Mouse (Mus musculus) hindbrain, embryonic 14.5 days (tissue): ENCODE results near the gene Tesk2. TPM values are rescaled to one million over a fixed set of nuclear protein-coding genes. Genes with fewer than 3 reads are reported as not detected.
"Not testable (repeated sequence)": the region's sequence is repeated elsewhere in the genome, so short reads cannot be mapped to it uniquely, and the experiment has no call there.

Source experiments
- ATAC-seq: fragments of 200-750 bp; cut with Nextera tagmentation; 2 replicates; pipeline ENCODE4 v1.8.0; 2017; ENCODE audit warnings: moderate number of reproducible peaks, mild to moderate bottlenecking, moderate TSS enrichment, moderate library complexity; ENCODE audit not compliant: low FRiP score
- DNase-seq: peaks from one replicate; pipeline ENCODE4 v3.0.0-alpha.2; 2015; ENCODE audit warnings: low spot score
- H3K27ac ChIP-seq: fragments of 300-500 bp; sonication (generic); 2 replicates; pipeline ENCODE4 v1.5.1; 2014; ENCODE audit warnings: mild to moderate bottlenecking, moderate library complexity
- H3K27me3 ChIP-seq: fragments of 300-500 bp; sonication (generic); 2 replicates; pipeline ENCODE4 v1.6.1; 2014; ENCODE audit warnings: mild to moderate bottlenecking, low read length, mixed read lengths; ENCODE audit not compliant: control insufficient read depth, insufficient read depth
- H3K36me3 ChIP-seq: fragments of 300-500 bp; sonication (generic); replicated peaks from 2 replicates; pipeline ENCODE4 v1.6.1; 2014; ENCODE audit not compliant: control insufficient read depth, insufficient read depth
- H3K4me1 ChIP-seq: fragments of 300-500 bp; sonication (generic); replicated peaks from 2 replicates; pipeline ENCODE4 v1.6.1; 2014; ENCODE audit warnings: antibody characterized with exemption, low read length, mixed read lengths; ENCODE audit not compliant: control insufficient read depth, insufficient read depth
- H3K4me2 ChIP-seq: fragments of 300-500 bp; sonication (generic); replicated peaks from 2 replicates; pipeline ENCODE4 v1.6.1; 2014; ENCODE audit warnings: mild to moderate bottlenecking, moderate library complexity
- H3K4me3 ChIP-seq: fragments of 300-500 bp; sonication (generic); replicated peaks from 2 replicates; pipeline ENCODE4 v1.5.1; 2014; ENCODE audit warnings: mild to moderate bottlenecking, low read length
- H3K9ac ChIP-seq: fragments of 300-500 bp; sonication (generic); 2 replicates; pipeline ENCODE4 v1.6.1; 2014
- H3K9me3 ChIP-seq: fragments of 300-500 bp; sonication (generic); 2 replicates; pipeline ENCODE4 v1.6.1; 2016; ENCODE audit warnings: low read length; ENCODE audit not compliant: control insufficient read depth
- WGBS: fragments of 180-500 bp; shearing (Covaris S2); extraction: QIAGEN DNeasy Blood & Tissue Kit; methylation state at CpG from one replicate; pipeline ENCODE4 v1.1.7; 2014; 5-methylcytosine and 5-hydroxymethylcytosine counted together
- polyA plus RNA-seq: library from polyadenylated mRNA; unstranded; fragments of >200 nt; fragmentation: Nextera tagmentation; extraction: Ambion mirVana; gene quantifications from 2 replicates; pipeline ENCODE4 v1.2.1, GENCODE M21; 2014

Tesk2 gene
- polyA plus RNA-seq, result 2.8 and 3.0 TPM in 2 replicates

DNA sequence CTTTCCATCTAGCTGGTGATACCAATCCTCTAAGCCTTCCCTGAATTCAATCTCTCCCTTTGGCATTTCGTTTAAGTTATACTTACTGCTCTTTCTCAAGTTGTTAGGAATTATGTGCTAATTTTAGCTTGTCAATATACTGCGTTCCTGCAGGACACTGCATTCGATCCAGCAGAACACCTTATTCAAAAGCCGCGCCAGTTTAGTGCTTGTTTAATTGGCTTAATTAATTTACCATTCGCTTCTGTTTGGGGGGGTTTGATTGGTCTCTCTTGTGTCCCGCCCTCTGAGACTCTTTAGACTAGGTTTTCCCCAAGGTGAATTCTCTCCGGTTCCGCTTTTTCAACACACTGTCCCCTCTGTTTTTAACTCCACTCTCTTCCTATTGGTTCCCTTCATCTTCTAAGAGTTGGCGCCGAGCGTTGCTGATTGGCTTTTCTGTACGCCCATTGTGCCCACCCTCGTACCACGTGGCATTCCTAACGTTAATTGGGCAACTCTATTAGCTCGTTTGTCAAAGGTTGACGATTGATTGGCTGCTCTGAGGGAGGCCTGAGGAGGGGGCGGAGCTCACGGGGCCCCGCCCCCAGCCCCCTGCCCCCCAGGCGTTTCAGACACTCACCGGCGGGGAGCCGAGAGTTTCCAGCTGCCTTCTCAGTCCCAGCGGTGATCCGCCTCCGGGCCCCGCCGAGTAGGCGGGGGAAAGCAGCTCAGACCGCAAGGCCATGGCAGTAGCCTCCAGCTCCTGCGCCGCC is at the start of gene Tesk2:
Tesk2 (plus strand) TSS at position 606 of the 755 bp plus-strand sequence.
- no peaks in the 10 kb centered on the region for H3K27me3 ChIP-seq
- peak within 1 kb of the TSS; percentile 69 for H3K9ac ChIP-seq
- H3K4me1 ChIP-seq, result peaks cover 6% of the 10 kb centered on the region; the same call in 1 of the 2 replicates
- ATAC-seq, result peak; percentile 98
- H3K27ac ChIP-seq, result no peak within 1 kb of the TSS
- peak; percentile 96 for DNase-seq
- no peaks in the 10 kb centered on the region for H3K36me3 ChIP-seq
- H3K4me2 ChIP-seq, result peak within 1 kb of the TSS; percentile 86
- no peaks in the 10 kb centered on the region for H3K9me3 ChIP-seq
- whole genome bisulfite sequencing, result under 1% methylated on average over 34 of the region's 34 CpGs
- H3K4me3 ChIP-seq, result peak within 1 kb of the TSS; percentile 70

DNA sequence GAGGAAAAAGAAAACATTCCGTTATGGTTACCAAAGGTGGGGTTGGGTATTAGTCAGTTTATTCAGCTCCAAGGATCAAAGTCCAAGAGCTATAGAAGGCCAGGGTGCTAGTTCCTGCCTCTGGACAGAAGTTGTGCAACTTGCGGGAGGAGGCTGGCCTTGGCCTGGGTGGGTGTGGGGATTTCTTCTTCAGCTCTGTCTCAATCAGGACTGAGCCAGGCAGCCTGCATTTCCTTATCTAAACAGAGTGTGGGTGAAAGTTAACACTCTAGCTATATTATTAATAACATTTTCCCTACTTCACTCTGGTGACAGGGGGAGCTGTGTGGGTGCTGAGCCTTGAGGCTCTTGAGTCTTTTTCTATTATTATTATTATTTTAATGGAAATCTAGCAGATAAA is 48.0 kb upstream of the Tesk2 start:
- Histone ChIP-seq H3K27ac (no peak overlapping the region), H3K4me1 (no peaks in the 10 kb centered on the region), H3K36me3 (no peaks in the 10 kb centered on the region), H3K27me3 (no peaks in the 10 kb centered on the region), H3K4me2 (no peak overlapping the region), H3K9ac (no peak overlapping the region), H3K4me3 (no peak overlapping the region), H3K9me3 (no peaks in the 10 kb centered on the region)
- no peak for ATAC-seq
- no peak for DNase-seq
- WGBS, result 89% methylated on average over 2 of the region's 2 CpGs

DNA sequence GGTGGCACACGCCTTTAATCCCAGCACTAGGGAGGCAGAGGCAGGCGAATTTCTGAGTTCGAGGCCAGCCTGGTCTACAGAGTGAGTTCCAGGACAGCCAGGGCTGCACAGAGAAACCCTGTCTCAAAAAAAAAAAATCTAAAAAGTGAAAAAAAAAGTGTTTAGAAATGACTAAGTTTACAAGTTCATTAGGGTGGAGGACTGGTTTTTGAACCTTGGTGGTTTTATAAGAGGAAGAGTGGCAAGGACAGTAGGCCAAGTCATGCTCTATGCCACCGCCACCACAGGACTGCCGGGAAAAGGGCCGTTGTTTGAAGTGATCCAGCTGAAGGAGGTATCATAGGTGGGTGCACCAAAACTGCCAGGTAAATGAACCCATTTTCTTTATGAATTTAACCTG is 46.0 kb upstream of the Tesk2 start:
- H3K36me3 ChIP-seq, DNase-seq, H3K9me3 ChIP-seq, H3K27ac ChIP-seq, H3K9ac ChIP-seq, ATAC-seq, H3K4me2 ChIP-seq, H3K4me3 ChIP-seq, H3K27me3 ChIP-seq, H3K4me1 ChIP-seq: not testable (repeated sequence)
- 93% methylated on average over 6 of the region's 6 CpGs for WGBS

DNA sequence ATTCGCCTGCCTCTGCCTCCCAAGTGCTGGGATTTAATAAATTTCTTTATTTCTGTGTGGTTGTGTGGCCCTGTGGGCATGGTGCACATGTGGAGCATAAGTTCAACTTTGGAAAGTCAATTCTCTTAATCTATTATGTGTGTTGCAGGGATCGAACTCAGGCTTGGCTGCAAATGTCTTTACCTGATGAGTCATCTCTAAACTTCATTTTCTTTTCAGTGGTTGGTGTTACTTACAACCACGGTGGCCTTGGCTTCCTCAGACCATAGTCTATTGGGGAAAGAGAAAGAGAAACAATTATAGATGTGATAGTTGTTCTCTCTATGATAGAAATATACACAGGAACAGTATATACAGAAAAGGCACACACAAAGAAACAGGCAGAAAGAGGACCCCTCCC is 44.7 kb upstream of the Tesk2 start:
- Histone ChIP-seq H3K9ac (no peak overlapping the region), H3K4me1 (no peaks in the 10 kb centered on the region), H3K27me3 (no peaks in the 10 kb centered on the region), H3K4me3 (no peak overlapping the region), H3K9me3 (no peaks in the 10 kb centered on the region), H3K4me2 (no peak overlapping the region), H3K27ac (no peak overlapping the region), H3K36me3 (no peaks in the 10 kb centered on the region)
- no peak for ATAC-seq
- WGBS, result 89% methylated on average over 3 of the region's 3 CpGs
- DNase-seq, result no peak

DNA sequence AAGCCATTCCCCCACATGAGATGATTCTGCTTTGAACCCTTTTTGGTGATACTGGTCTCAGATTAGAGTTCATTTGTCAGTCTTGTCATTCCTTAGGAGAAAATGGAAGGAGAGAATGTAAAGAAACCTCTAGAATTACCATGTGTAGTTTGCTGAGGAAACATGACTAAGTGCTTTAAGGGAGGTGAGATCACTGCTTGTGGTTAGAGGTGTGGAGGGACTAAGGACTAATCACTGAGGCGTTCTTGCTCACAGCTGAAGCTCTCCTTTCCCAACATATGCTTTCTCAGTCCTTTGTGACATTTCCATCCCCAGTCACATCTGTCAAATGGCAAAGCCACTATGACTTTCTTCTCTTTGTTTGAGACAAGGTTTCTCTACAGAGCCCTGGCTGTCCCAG is 42.9 kb upstream of the Tesk2 start:
- Histone ChIP-seq H3K4me2 (no peak overlapping the region), H3K4me3 (no peak overlapping the region), H3K4me1 (no peaks in the 10 kb centered on the region), H3K9me3 (no peaks in the 10 kb centered on the region), H3K27ac (no peak overlapping the region), H3K27me3 (no peaks in the 10 kb centered on the region), H3K36me3 (no peaks in the 10 kb centered on the region), H3K9ac (no peak overlapping the region)
- ATAC-seq (no peak), DNase-seq (no peak)
- 71% methylated on average over 1 of the region's 1 CpGs for WGBS

DNA sequence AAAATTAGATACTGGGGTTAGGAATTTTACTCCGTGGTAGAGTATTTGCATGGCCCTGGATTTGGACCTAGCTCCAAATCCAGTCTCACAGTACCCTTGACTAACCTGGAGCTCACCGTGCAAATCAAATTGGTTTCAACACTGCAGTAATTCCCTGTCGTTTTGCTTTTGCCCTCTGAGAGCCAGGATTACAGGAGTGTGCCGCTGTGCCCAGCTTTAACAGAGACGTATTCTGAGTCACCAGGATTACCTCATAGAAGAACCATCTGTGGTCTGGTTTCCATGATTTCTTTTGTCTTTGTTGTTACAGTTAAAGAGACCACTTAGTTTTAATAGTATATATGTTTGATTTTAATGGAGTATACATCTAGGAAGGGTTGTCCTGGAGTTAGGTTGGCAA is 41.6 kb upstream of the Tesk2 start:
- no peaks in the 10 kb centered on the region for H3K27me3 ChIP-seq
- WGBS, result 68% methylated on average over 5 of the region's 5 CpGs

DNA sequence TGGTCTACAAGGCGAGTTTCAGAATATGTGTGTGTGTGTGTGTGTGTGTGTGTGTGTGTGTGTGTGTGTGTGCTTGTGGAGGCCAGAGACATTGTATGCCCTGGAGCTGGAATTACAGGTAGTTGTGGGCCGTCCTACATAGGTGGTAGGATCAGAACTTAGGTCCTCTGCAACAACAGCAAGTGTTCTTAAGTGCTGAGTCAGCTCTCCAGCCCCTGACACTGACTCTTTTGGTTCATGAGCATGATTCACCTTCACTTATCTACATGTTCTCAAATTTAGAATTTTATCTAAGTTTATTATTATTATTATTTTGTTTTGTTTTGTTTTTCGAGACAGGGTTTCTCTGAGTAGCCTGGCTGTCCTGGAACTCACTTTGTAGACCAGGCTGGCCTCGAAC is 40.2 kb upstream of the Tesk2 start:
- H3K36me3 ChIP-seq, H3K9ac ChIP-seq, ATAC-seq, H3K4me2 ChIP-seq, H3K4me3 ChIP-seq, H3K9me3 ChIP-seq, DNase-seq, H3K4me1 ChIP-seq, H3K27me3 ChIP-seq, H3K27ac ChIP-seq: not testable (repeated sequence)
- WGBS, result 89% methylated on average over 4 of the region's 4 CpGs

More for the DNA sequence above, 41.6 kb upstream of the Tesk2 start:
- ATAC-seq (no peak), DNase-seq (no peak)
- Histone ChIP-seq H3K9me3 (no peaks in the 10 kb centered on the region), H3K36me3 (no peaks in the 10 kb centered on the region), H3K27ac (no peak overlapping the region), H3K4me3 (no peak overlapping the region), H3K4me1 (no peaks in the 10 kb centered on the region), H3K4me2 (no peak overlapping the region), H3K9ac (no peak overlapping the region)

DNA sequence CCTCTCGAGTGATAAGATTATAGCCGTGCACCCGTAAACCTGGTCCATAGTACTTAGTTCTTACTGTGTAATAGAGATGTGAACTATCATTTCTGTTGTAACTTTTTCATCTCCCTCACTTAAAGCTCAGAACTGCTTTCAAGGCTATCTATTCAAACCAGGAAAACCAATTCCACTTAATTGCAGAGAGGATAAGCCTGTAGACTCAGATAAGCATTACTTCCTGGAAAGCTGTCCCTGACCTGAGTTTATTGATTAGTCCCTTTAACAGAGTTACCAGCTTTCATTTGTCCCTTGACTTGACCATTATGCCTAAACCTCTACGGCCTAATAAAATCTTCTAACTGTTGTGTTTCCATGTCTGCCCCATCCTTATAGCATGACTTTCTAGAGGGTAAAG is 36.8 kb upstream of the Tesk2 start:
- no peak for DNase-seq
- no peaks in the 10 kb centered on the region for H3K27me3 ChIP-seq
- no peak overlapping the region for H3K9ac ChIP-seq
- H3K4me2 ChIP-seq, result no peak overlapping the region
- no peaks in the 10 kb centered on the region for H3K36me3 ChIP-seq
- ATAC-seq, result no peak
- H3K27ac ChIP-seq, result no peak overlapping the region
- no peaks in the 10 kb centered on the region for H3K9me3 ChIP-seq
- peaks cover 6% of the 10 kb centered on the region; the same call in 1 of the 2 replicates for H3K4me1 ChIP-seq
- WGBS, result 93% methylated on average over 4 of the region's 4 CpGs
- no peak overlapping the region for H3K4me3 ChIP-seq

DNA sequence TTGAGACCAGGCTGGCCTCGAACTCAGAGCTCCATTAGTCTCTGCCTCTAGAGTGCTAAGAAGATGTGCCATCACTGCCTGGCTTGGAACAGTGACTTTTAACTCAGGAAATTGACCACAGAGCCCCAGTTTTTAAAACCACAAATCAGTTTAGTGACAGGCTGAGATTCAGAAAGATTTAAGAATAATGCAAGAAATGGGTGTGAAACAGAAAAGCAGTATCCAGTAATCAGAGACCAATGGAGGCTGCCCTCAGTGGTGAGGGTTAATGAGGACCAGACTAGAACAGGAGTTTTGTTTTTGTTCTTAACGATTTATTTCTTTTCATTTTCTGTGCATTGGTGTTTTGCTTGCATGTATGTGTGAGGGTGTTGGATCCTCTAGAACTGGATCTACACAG is 36.1 kb upstream of the Tesk2 start:
- Histone ChIP-seq H3K4me1 (peaks cover 6% of the 10 kb centered on the region; the same call in 1 of the 2 replicates), H3K9ac (peak overlapping the region; percentile 61; the same call in 1 of the 2 replicates), H3K4me3 (peak overlapping the region; percentile 57), H3K27me3 (no peaks in the 10 kb centered on the region), H3K4me2 (peak overlapping the region; percentile 75), H3K27ac (peak overlapping the region; percentile 82), H3K9me3 (no peaks in the 10 kb centered on the region), H3K36me3 (peaks cover 5% of the 10 kb centered on the region; the same call in 1 of the 2 replicates)
- no peak for DNase-seq
- 80% methylated on average over 2 of the region's 2 CpGs for WGBS
- no peak for ATAC-seq
